Mouse (Mus musculus) thymus, adult 2 months (tissue): ENCODE data around the gene Ocrl. TPM values are rescaled to one million over a fixed set of nuclear protein-coding genes. Genes with fewer than 3 reads are reported as not detected.

Experiments
- DNase-seq: peaks from one replicate; pipeline ENCODE4 v3.0.0; 2021
- H3K27ac ChIP-seq: fragments of 200-500 bp; 2 replicates; pipeline ENCODE4 v1.5.1; 2012; ENCODE audit warnings: low read length, control low read depth; ENCODE audit not compliant: control insufficient read depth, insufficient read depth
- H3K27me3 ChIP-seq: fragments of 200-500 bp; 2 replicates; pipeline ENCODE4 v1.6.1; 2012; ENCODE audit warnings: mild to moderate bottlenecking, low read length, moderate library complexity, mixed read lengths; ENCODE audit not compliant: control insufficient read depth, insufficient read depth
- H3K36me3 ChIP-seq: fragments of 200-500 bp; 2 replicates; pipeline ENCODE4 v1.6.1; 2012; ENCODE audit warnings: mild to moderate bottlenecking, low read length, moderate library complexity; ENCODE audit not compliant: control insufficient read depth, insufficient read depth
- H3K4me1 ChIP-seq: fragments of 200-500 bp; replicated peaks from 2 replicates; pipeline ENCODE4 v1.6.1; 2012; ENCODE audit warnings: low read length; ENCODE audit not compliant: control insufficient read depth, insufficient read depth
- H3K4me3 ChIP-seq: fragments of 200-500 bp; 2 replicates; pipeline ENCODE4 v1.5.1; 2012; ENCODE audit warnings: mild to moderate bottlenecking, low read length, control low read depth, moderate library complexity; ENCODE audit not compliant: control insufficient read depth, insufficient read depth
- CTCF ChIP-seq: fragments of 200-500 bp; IDR thresholded peaks from 2 replicates; pipeline ENCODE4 v1.5.1; 2012; ENCODE audit warnings: mild to moderate bottlenecking, control low read depth, low read length, moderate library complexity, borderline replicate concordance; ENCODE audit not compliant: control insufficient read depth, poor library complexity, insufficient read depth; ENCODE audit errors: extremely low read depth
- POLR2A ChIP-seq: fragments of 200-500 bp; IDR thresholded peaks from 2 replicates; pipeline ENCODE4 v1.6.1; 2012; ENCODE audit warnings: mild to moderate bottlenecking, low read length, control low read depth, moderate library complexity; ENCODE audit not compliant: control insufficient read depth, poor library complexity, insufficient read depth; ENCODE audit errors: extremely low read depth
- WGBS: fragments of 180-500 bp; shearing (Covaris S2); methylation state at CpG from one replicate; pipeline ENCODE4 v1.1.7; 2018; 5-methylcytosine and 5-hydroxymethylcytosine counted together
- polyA plus RNA-seq: library from polyadenylated mRNA; depleted of rRNA; stranded (reverse); fragments of >200 nt; gene quantifications from 2 replicates; pipeline ENCODE4 v1.2.3, GENCODE M21; 2012

Gene Ocrl
- polyA plus RNA-seq, 1 experiment, result 8.2 TPM

- H3K27me3 ChIP-seq, result no peaks in the 10 kb centered on the region; the same call in 1 of the 2 replicates
- H3K4me3 ChIP-seq, result peak within 1 kb of the TSS; percentile 20
- no peaks in the 10 kb centered on the region for H3K36me3 ChIP-seq
- WGBS, result 4% methylated on average over 12 of the region's 17 CpGs
- TF ChIP-seq POLR2A (no peak), CTCF (no peak)
- H3K4me1 ChIP-seq, result no peaks in the 10 kb centered on the region; the same call in 1 of the 2 replicates
- no peak for DNase-seq
- no peak within 1 kb of the TSS for H3K27ac ChIP-seq
Observed at GRCm38 (mm10) chrX:47892431-47893024, 19.7 kb upstream of the Ocrl start, which contains the start of gene Smarca1. TSS of gene Smarca1 (minus strand) at chrX:47892974.

DNA sequence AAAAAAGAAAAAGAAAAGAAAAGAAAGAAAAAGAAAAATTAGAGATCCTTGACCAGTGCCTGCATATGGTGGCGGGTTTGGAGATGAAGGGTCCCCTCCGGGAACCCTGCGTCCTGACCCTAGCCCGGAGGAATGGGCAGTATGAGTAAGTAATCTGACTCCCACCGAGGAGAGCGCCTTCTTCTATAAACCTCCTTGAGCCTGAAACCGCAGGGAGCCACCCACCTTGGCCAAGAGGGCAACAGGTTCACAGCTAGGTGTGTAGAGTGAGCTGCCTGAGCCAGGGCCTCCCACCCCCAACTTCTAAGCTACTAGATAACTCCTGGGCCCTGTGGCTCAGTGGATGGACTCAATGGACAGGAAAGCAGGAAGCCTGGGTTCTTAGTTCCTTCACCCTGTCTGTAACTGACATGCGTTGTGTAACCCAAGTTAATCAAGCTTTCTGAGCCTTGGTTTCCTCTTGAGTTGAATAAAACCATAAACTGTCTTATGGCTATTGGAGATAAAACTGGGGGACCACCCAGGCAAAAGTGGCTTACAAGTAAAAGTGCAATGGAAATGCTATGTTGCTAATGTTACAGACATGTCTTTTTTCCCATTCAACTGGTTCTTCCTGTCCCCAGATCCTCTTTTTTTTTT lies 836 bp downstream of the Ocrl start:
- under 1% methylated on average over 8 of the region's 8 CpGs for WGBS
- no peak overlapping the region for H3K27ac ChIP-seq

DNA sequence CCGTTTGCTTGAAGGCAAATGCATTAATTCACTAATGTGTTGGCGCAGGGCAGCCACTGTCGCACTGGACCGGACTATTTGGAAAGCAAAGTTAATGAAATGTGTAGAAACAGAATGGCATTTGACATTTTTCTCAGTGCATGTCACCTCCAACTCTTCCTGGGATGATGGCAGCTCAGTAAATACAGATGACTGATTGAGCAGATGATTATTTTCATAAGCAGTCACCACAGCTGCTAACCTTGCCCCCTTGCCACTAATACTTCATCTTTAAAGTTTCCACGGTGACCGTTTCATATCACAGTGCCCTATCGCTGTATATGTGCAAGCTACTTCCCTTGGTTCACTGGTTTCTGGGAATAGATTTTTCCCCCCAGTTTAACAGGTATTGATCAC lies 1.4 kb downstream of the Ocrl start:
- Histone ChIP-seq H3K36me3 (no peaks in the 10 kb centered on the region), H3K4me3 (no peak overlapping the region), H3K27ac (no peak overlapping the region), H3K27me3 (no peaks in the 10 kb centered on the region), H3K4me1 (peaks cover 3% of the 10 kb centered on the region)
- no peak for TF ChIP-seq POLR2A
- no peak for DNase-seq
- WGBS, result 55% methylated on average over 7 of the region's 7 CpGs

More for the DNA sequence above, 836 bp downstream of the Ocrl start:
- Histone ChIP-seq H3K27me3 (no peaks in the 10 kb centered on the region), H3K36me3 (no peaks in the 10 kb centered on the region), H3K4me1 (peaks cover 3% of the 10 kb centered on the region), H3K4me3 (peak overlapping the region; percentile 69)
- TF ChIP-seq CTCF (no peak), POLR2A (no peak)
- DNase-seq, result peak; percentile 2

DNA sequence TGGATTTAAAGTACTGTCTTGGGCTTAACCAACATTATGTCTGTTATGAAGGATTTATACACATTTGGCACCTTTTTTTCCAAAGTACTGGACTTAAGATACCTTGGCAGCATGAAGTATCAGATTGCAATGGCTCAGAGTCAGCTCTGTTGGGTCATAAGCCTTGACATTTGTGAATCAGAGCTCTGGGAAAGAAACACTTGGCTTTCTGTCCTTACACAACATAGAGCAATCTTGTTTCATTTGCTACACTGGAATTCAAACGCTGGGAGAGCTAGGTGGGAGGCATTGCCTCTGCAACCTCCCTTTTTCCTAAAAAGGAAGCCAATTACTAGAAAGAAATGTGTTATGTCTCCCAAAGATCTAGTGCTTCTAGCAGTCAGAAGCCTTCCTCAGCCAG lies 4.6 kb downstream of the Ocrl start:
- Histone ChIP-seq H3K27me3 (no peaks in the 10 kb centered on the region), H3K4me1 (peaks cover 3% of the 10 kb centered on the region), H3K4me3 (no peak overlapping the region), H3K27ac (no peak overlapping the region), H3K36me3 (no peaks in the 10 kb centered on the region)
- DNase-seq, result no peak
- 89% methylated on average over 1 of the region's 1 CpGs for WGBS
- no peak for TF ChIP-seq POLR2A
- no peak for TF ChIP-seq CTCF

DNA sequence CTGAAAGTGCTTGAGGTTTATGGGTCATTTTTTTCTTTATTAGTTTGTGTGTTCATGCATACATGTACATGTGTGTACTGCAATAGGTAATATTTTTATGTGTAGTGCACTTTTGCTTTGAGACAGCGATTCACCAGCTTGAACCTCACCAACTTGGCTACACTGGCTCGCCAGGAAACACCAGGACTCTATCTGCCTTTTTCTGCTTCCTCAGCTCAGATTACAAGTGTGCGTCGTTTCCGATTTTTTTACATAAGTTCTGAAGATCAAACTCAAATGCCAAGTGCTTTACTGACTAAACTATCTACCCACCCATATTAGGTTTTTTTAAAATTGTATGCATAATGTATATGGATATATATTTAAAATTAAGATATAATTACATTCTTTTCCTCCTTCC lies 8.4 kb downstream of the Ocrl start:
- Histone ChIP-seq H3K4me1 (no peaks in the 10 kb centered on the region), H3K27ac (no peak overlapping the region), H3K4me3 (no peak overlapping the region), H3K36me3 (no peaks in the 10 kb centered on the region), H3K27me3 (no peaks in the 10 kb centered on the region)
- WGBS, result 84% methylated on average over 5 of the region's 5 CpGs
- no peak for TF ChIP-seq CTCF
- TF ChIP-seq POLR2A, result no peak
- no peak for DNase-seq

GRCm38 (mm10) chrX:47927981-47928380 lies 15.8 kb downstream of the Ocrl start:
- 30% methylated on average over 3 of the region's 3 CpGs for WGBS
- no peaks in the 10 kb centered on the region for H3K27me3 ChIP-seq
- no peaks in the 10 kb centered on the region for H3K4me1 ChIP-seq
- no peak overlapping the region for H3K27ac ChIP-seq
- H3K4me3 ChIP-seq, result no peak overlapping the region
- no peak for DNase-seq
- TF ChIP-seq CTCF (no peak), POLR2A (no peak)
- H3K36me3 ChIP-seq, result no peaks in the 10 kb centered on the region
